Mouse (Mus musculus): ENCODE data around the gene Abtb1. TPM values are rescaled to one million over a fixed set of nuclear protein-coding genes. Genes with fewer than 3 reads are reported as not detected.

Gene Abtb1
- polyA plus RNA-seq, 1 experiment, result 90.8 TPM

DNA sequence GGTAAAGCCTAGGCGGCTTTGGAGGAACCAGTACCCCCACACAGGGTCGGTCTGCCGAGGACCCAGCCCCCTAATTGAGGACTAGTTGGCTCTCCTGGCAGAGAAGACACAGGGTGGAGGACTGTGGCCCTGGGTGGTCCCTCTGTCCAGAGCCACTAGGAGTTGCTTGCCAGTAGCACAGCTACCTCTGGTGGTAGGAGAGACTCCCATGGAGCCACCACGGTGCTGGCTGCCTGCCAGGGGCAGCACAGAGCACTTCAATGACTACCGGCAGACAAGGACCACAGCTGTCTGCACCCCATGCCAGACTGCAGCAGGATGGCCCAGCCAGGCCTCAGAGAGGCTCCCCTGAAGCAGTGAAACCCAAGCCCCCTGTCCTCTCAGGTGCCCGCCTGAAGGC is 15.2 kb downstream of the Abtb1 start:
- H3K4me3 ChIP-seq (replicated peaks; ENCODE audit: extremely low read depth, low read depth, low read length), result no peak overlapping the region
- 41% methylated on average over 6 of the region's 6 CpGs for WGBS
- H3K4me1 ChIP-seq (ENCODE audit: control insufficient read depth, insufficient read depth, low read length), result peaks cover 3% of the 10 kb centered on the region; the same call in 1 of the 2 replicates
- DNase-seq, result peak; percentile 37
- TF ChIP-seq POLR2A (IDR thresholded peaks at IDR 0.05; ENCODE audit: borderline replicate concordance, extremely low read depth, low read depth, low read length), result no peak
- TF ChIP-seq CTCF (IDR thresholded peaks at IDR 0.05; ENCODE audit: insufficient read depth, low read length), result peak; percentile 54; the same call in 1 of the 2 replicates

DNA sequence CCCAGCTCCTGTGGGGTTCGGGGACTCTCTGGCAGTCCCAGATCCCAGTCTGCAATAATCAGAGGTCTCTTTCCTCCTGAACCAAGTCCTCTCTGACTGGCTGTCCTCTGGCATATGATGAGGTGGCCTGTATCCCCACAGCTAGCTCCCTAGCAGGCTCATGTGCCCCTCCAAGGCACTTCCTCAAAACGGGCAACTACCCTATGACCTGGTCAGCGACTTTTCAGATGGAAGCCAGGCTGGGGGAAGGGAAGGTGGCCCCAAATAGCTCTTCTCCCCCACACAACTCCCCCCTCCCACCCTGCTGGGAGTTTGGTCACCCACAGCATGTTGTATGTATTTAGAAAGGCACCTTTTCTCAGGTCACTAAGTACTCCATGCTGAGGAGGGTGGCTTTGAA is 15.7 kb downstream of the Abtb1 start:
- WGBS, result 64% methylated on average over 3 of the region's 3 CpGs
- TF ChIP-seq CTCF (IDR thresholded peaks at IDR 0.05; ENCODE audit: insufficient read depth, low read length) (no peak), POLR2A (IDR thresholded peaks at IDR 0.05; ENCODE audit: borderline replicate concordance, extremely low read depth, low read depth, low read length) (no peak)
- Histone ChIP-seq H3K4me3 (replicated peaks; ENCODE audit: extremely low read depth, low read depth, low read length) (no peak overlapping the region), H3K4me1 (ENCODE audit: control insufficient read depth, insufficient read depth, low read length) (peaks cover 6% of the 10 kb centered on the region)
- no peak for DNase-seq

DNA sequence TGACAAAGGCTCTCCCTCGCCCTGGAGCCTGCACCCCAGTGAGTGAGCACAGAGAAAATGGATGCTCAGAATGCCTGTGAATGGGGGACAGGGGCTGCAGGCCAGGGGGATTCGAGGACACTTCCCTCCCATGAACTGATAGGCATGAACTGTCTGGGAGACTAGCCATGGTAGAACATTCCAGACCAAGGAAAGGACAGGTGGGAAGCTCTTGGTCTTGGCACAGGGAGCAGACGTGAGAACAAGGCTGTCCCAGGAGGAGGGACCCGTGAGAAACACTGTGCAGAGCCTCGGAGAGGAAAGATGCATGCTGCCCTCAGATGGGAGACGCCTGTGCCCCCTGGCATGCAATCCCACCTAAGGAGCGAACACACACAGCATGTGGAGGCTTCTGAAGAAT is 17.6 kb downstream of the Abtb1 start:
- WGBS, result 82% methylated on average over 7 of the region's 7 CpGs
- H3K4me3 ChIP-seq (replicated peaks; ENCODE audit: extremely low read depth, low read depth, low read length), result no peak overlapping the region
- DNase-seq, result no peak
- no peak for TF ChIP-seq CTCF (IDR thresholded peaks at IDR 0.05; ENCODE audit: insufficient read depth, low read length)
- no peak for TF ChIP-seq POLR2A (IDR thresholded peaks at IDR 0.05; ENCODE audit: borderline replicate concordance, extremely low read depth, low read depth, low read length)
- H3K4me1 ChIP-seq (ENCODE audit: control insufficient read depth, insufficient read depth, low read length), result peaks cover 13% of the 10 kb centered on the region

DNA sequence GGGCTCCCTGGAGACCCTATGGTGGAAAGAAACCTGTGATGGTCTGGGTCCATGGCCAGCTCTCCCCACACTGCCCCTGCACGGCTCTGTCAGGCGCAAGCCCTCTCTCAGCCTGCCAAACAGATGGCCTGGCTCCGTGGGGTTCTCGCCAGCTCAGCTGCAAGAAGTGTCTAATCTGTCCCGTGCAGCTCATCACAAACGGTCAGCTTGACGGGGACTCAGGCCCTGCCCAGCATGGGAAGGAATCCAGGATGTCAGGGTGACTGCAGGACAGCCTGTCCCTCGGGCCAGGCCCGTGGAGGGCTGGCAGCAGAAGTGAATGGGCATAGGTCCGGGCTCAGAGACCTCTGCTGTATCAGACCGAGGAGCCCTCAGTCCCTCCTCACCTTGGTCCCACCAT is 19.9 kb downstream of the Abtb1 start:
- 35% methylated on average over 11 of the region's 11 CpGs for WGBS
- no peak for TF ChIP-seq POLR2A (IDR thresholded peaks at IDR 0.05; ENCODE audit: borderline replicate concordance, extremely low read depth, low read depth, low read length)
- TF ChIP-seq CTCF (IDR thresholded peaks at IDR 0.05; ENCODE audit: insufficient read depth, low read length), result no peak
- DNase-seq, result no peak

DNA sequence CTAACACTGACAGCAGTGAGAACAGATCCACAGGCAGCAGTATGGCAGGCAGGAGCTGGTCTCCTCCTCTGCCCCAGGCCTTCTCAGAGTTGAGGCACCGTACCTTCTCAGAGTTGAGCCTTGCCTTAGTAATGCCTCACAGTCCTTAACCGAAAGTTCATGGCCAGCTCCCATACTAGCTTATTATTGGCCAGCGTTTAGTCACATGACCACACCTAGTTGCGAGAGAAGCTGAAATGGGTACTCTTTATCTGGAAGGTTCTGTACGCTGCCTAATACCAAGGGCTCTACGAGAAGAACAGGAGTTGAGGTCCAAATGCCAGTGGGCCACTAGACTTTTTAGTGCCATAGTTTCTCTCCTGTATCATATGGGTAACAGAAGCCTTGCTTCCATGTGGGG is 20.5 kb downstream of the Abtb1 start:
- Histone ChIP-seq H3K4me3 (replicated peaks; ENCODE audit: extremely low read depth, low read depth, low read length) (no peak overlapping the region), H3K4me1 (ENCODE audit: control insufficient read depth, insufficient read depth, low read length) (peaks cover 13% of the 10 kb centered on the region)
- WGBS, result 86% methylated on average over 6 of the region's 6 CpGs
- no peak for DNase-seq
- TF ChIP-seq CTCF (IDR thresholded peaks at IDR 0.05; ENCODE audit: insufficient read depth, low read length), result no peak
- TF ChIP-seq POLR2A (IDR thresholded peaks at IDR 0.05; ENCODE audit: borderline replicate concordance, extremely low read depth, low read depth, low read length), result no peak

More for the DNA sequence above, 19.9 kb downstream of the Abtb1 start:
- Histone ChIP-seq H3K4me1 (ENCODE audit: control insufficient read depth, insufficient read depth, low read length) (peaks cover 13% of the 10 kb centered on the region), H3K4me3 (replicated peaks; ENCODE audit: extremely low read depth, low read depth, low read length) (no peak overlapping the region)

DNA sequence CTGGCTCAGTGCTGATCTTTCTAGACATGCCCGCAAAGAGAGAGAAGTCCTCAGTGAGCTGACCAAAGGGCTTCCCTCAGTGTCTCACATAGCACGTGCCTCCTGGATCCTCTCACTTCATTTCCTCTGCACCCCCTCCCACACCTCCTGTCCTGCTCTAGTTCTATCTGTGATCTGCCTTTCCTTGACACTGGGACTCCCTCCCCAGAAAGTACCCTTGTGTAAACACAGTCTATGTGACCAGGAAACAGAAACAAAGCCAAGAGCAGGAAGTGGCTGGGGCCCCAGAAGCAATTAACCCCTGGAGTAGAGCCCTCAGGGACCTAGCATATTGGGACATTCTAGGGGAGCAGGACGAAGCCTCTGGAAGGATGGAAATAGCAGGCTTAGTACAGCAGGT is 20.9 kb downstream of the Abtb1 start:
- Histone ChIP-seq H3K4me3 (replicated peaks; ENCODE audit: extremely low read depth, low read depth, low read length) (no peak overlapping the region), H3K4me1 (ENCODE audit: control insufficient read depth, insufficient read depth, low read length) (peaks cover 13% of the 10 kb centered on the region)
- WGBS, result 8% methylated on average over 3 of the region's 3 CpGs
- no peak for DNase-seq
- TF ChIP-seq POLR2A (IDR thresholded peaks at IDR 0.05; ENCODE audit: borderline replicate concordance, extremely low read depth, low read depth, low read length) (no peak), CTCF (IDR thresholded peaks at IDR 0.05; ENCODE audit: insufficient read depth, low read length) (no peak)

DNA sequence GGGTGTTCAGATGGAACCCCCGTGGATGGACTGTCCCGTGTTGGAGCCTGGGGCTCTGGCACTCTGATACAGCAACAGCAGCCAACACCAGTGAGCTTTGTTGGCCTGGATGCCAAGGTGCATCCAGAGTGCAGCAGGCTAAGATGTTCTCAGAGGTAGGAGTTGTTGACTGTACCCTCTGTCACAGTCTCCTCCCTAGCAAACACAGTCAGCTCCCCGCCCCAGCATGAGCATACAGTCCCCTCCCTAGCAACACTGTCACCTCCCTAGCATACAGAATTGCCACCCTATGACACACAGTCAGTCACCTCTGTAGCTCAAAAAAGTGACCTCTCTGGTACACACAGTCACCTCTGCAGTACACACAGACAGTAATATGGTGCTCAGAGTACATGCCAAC is 24.9 kb downstream of the Abtb1 start:
- Histone ChIP-seq H3K4me3 (replicated peaks; ENCODE audit: extremely low read depth, low read depth, low read length) (no peak overlapping the region), H3K4me1 (ENCODE audit: control insufficient read depth, insufficient read depth, low read length) (peaks cover 17% of the 10 kb centered on the region)
- TF ChIP-seq CTCF (IDR thresholded peaks at IDR 0.05; ENCODE audit: insufficient read depth, low read length) (no peak), POLR2A (IDR thresholded peaks at IDR 0.05; ENCODE audit: borderline replicate concordance, extremely low read depth, low read depth, low read length) (no peak)
- no peak for DNase-seq
- 75% methylated on average over 3 of the region's 3 CpGs for WGBS

DNA sequence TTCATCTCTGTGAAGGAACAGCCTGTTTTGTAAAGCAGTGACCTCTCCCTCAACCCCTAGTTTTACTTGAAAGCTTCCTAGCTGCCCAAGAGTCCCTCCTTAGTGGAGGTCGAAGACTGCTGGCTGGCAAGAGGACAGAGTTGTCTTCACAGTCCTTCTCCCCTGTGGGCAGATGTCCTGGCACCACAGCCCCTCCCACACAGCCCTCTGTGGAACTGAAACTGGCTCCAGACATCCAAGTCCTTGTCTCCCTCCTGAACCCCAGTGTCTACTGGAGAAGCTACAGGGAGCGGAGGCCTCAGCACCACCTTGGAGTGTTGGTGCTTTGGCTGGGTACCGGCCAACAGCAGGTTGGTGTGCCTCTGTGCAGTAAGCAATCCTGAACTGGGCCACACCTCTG is 26.3 kb downstream of the Abtb1 start:
- Histone ChIP-seq H3K4me3 (replicated peaks; ENCODE audit: extremely low read depth, low read depth, low read length) (no peak overlapping the region), H3K4me1 (ENCODE audit: control insufficient read depth, insufficient read depth, low read length) (peaks cover 10% of the 10 kb centered on the region)
- WGBS, result 88% methylated on average over 3 of the region's 3 CpGs
- no peak for TF ChIP-seq CTCF (IDR thresholded peaks at IDR 0.05; ENCODE audit: insufficient read depth, low read length)
- no peak for TF ChIP-seq POLR2A (IDR thresholded peaks at IDR 0.05; ENCODE audit: borderline replicate concordance, extremely low read depth, low read depth, low read length)
- no peak for DNase-seq

DNA sequence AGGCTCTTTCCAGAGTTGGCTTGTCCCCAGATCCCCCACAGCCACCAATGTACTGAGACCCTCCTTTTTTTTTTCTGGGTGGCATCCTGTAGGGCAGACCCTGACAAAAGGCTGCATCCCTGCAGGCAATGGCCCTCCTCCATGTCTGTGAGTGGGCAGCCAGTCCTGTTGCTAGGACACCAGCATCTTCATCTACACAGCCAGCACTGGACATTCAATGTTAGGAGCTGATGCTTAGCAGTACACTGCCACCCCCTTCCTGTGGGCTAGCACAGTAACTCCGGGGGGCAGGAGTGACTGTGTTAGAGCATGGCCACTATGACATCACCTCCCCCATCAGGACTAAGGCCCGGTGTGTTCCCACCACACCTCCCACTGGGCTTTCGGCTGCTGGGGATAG is 26.7 kb downstream of the Abtb1 start:
- DNase-seq, result no peak
- WGBS, result 80% methylated on average over 3 of the region's 3 CpGs
- TF ChIP-seq POLR2A (IDR thresholded peaks at IDR 0.05; ENCODE audit: borderline replicate concordance, extremely low read depth, low read depth, low read length) (no peak), CTCF (IDR thresholded peaks at IDR 0.05; ENCODE audit: insufficient read depth, low read length) (no peak)
- Histone ChIP-seq H3K4me1 (ENCODE audit: control insufficient read depth, insufficient read depth, low read length) (peaks cover 9% of the 10 kb centered on the region), H3K4me3 (replicated peaks; ENCODE audit: extremely low read depth, low read depth, low read length) (no peak overlapping the region)

DNA sequence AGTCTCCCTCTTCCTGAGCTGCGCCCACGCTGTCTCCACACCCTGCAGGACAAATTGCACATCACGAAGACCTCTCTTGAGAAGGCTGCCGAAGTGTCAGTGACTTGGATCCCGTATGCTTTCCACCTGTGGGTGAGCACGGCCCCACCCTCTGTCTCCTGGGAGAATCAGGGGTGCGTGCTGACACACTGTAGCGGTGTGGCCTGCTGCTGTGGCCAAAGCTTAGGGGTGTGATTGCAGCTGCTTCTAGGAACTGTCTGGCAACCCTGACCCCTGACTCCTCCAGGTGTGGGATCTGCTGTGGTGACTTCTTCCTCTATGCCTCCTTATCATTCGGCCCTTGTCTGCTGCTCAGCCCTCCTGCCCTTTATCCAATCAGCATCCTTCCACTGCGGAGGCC is 28.0 kb downstream of the Abtb1 start:
- Histone ChIP-seq H3K4me1 (ENCODE audit: control insufficient read depth, insufficient read depth, low read length) (peaks cover 13% of the 10 kb centered on the region), H3K4me3 (replicated peaks; ENCODE audit: extremely low read depth, low read depth, low read length) (no peak overlapping the region)
- 83% methylated on average over 10 of the region's 10 CpGs for WGBS
- no peak for TF ChIP-seq POLR2A (IDR thresholded peaks at IDR 0.05; ENCODE audit: borderline replicate concordance, extremely low read depth, low read depth, low read length)
- no peak for DNase-seq

Data from lung, adult 2 months (tissue).